Mouse (Mus musculus) liver, postnatal 0 days (tissue): ENCODE data around the gene Fgd3. TPM values are rescaled to one million over a fixed set of nuclear protein-coding genes. Genes with fewer than 3 reads are reported as not detected.

ENCODE experiments used
- ATAC-seq: fragments of 200-750 bp; cut with Nextera tagmentation; 2 replicates; pipeline ENCODE4 v1.8.0; 2017; ENCODE audit warnings: mild to moderate bottlenecking, moderate library complexity
- DNase-seq: peaks from one replicate; pipeline ENCODE4 v3.0.0-alpha.2; 2016
- H3K27ac ChIP-seq: fragments of 300-500 bp; sonication (generic); 2 replicates; pipeline ENCODE4 v1.5.1; 2014; ENCODE audit warnings: antibody characterized with exemption, moderate library complexity, mild to moderate bottlenecking, low read depth
- H3K27me3 ChIP-seq: fragments of 300-500 bp; sonication (generic); 2 replicates; pipeline ENCODE4 v1.6.1; 2014; ENCODE audit warnings: low read length, control low read depth, mixed read lengths; ENCODE audit not compliant: insufficient read depth
- H3K36me3 ChIP-seq: fragments of 300-500 bp; sonication (generic); replicated peaks from 2 replicates; pipeline ENCODE4 v1.6.1; 2014; ENCODE audit warnings: mild to moderate bottlenecking, control low read depth, low read length, moderate library complexity, mixed read lengths; ENCODE audit not compliant: insufficient read depth
- H3K4me1 ChIP-seq: fragments of 300-500 bp; sonication (generic); 2 replicates; pipeline ENCODE4 v1.6.1; 2014; ENCODE audit warnings: antibody characterized with exemption, mild to moderate bottlenecking, control low read depth; ENCODE audit not compliant: insufficient read depth
- H3K4me2 ChIP-seq: fragments of 300-500 bp; sonication (generic); 2 replicates; pipeline ENCODE4 v1.6.1; 2014; ENCODE audit warnings: low read depth, mild to moderate bottlenecking, low read length, moderate library complexity, mixed read lengths
- H3K4me3 ChIP-seq: fragments of 300-500 bp; sonication (generic); 2 replicates; pipeline ENCODE4 v1.5.1; 2014; ENCODE audit warnings: low read depth, low read length
- H3K9ac ChIP-seq: fragments of 300-500 bp; sonication (generic); replicated peaks from 2 replicates; pipeline ENCODE4 v1.6.1; 2014; ENCODE audit warnings: mild to moderate bottlenecking, moderate library complexity
- H3K9me3 ChIP-seq: fragments of 300-500 bp; sonication (generic); 2 replicates; pipeline ENCODE4 v1.6.1; 2016; ENCODE audit warnings: mild to moderate bottlenecking, control low read depth, low read length, mixed read lengths
- CTCF ChIP-seq: sonication (generic); IDR thresholded peaks from 2 replicates; pipeline ENCODE4 v1.5.1; 2016; ENCODE audit warnings: antibody characterized with exemption, low read depth
- EP300 ChIP-seq: IDR thresholded peaks from 2 replicates; pipeline ENCODE4 v1.6.1; 2016; ENCODE audit warnings: antibody characterized with exemption, low read depth, mild to moderate bottlenecking
- WGBS: fragments of 180-500 bp; shearing (Covaris S2); extraction: QIAGEN DNeasy Blood & Tissue Kit; methylation state at CpG from one replicate; pipeline ENCODE4 v1.1.7; 2014; ENCODE audit not compliant: insufficient replicate concordance; 5-methylcytosine and 5-hydroxymethylcytosine counted together
- polyA plus RNA-seq: library from polyadenylated mRNA; unstranded; fragments of >200 nt; fragmentation: Nextera tagmentation; extraction: Ambion mirVana; gene quantifications from 2 replicates; pipeline ENCODE4 v1.2.1, GENCODE M21; 2015

The Fgd3 gene
- polyA plus RNA-seq, 1 experiment from 2014 or later: 0.62 TPM

- ATAC-seq (no peak), DNase-seq (no peak)
- H3K27ac ChIP-seq: no peak overlapping the region
- H3K36me3 ChIP-seq: no peaks in the 10 kb centered on the region
- no peak for TF ChIP-seq CTCF
- no peak for TF ChIP-seq EP300
- H3K4me3 ChIP-seq: no peak overlapping the region
- peaks cover 6% of the 10 kb centered on the region; the same call in 1 of the 2 replicates for H3K4me1 ChIP-seq
- no peaks in the 10 kb centered on the region for H3K9me3 ChIP-seq
- no peak overlapping the region for H3K9ac ChIP-seq
- no peak overlapping the region for H3K4me2 ChIP-seq
- WGBS: 81% methylated on average over 12 of the region's 12 CpGs
- H3K27me3 ChIP-seq: no peaks in the 10 kb centered on the region
These were observed 15.2 kb upstream of the Fgd3 start for GRCm38 (mm10) chr13:49335077-49335982.

GRCm38 (mm10) chr13:49333250-49333649 is 13.1 kb upstream of the Fgd3 start:
- DNase-seq (no peak), ATAC-seq (no peak)
- 65% methylated on average over 2 of the region's 2 CpGs for WGBS
- H3K9ac ChIP-seq: no peak overlapping the region
- no peaks in the 10 kb centered on the region for H3K9me3 ChIP-seq
- H3K4me3 ChIP-seq: no peak overlapping the region
- H3K27me3 ChIP-seq: no peaks in the 10 kb centered on the region
- TF ChIP-seq EP300 (no peak), CTCF (no peak)
- no peaks in the 10 kb centered on the region for H3K4me1 ChIP-seq
- H3K4me2 ChIP-seq: no peak overlapping the region
- no peaks in the 10 kb centered on the region for H3K36me3 ChIP-seq
- H3K27ac ChIP-seq: no peak overlapping the region

GRCm38 (mm10) chr13:49328101-49328500 is 8.0 kb upstream of the Fgd3 start:
- Histone ChIP-seq H3K27ac (no peak overlapping the region), H3K36me3 (no peaks in the 10 kb centered on the region), H3K4me3 (no peak overlapping the region), H3K4me1 (no peaks in the 10 kb centered on the region), H3K27me3 (no peaks in the 10 kb centered on the region), H3K9me3 (no peaks in the 10 kb centered on the region), H3K4me2 (no peak overlapping the region), H3K9ac (no peak overlapping the region)
- no peak for TF ChIP-seq CTCF
- 70% methylated on average over 4 of the region's 4 CpGs for WGBS
- ATAC-seq (no peak), DNase-seq (no peak)

GRCm38 (mm10) chr13:49326246-49327206 is 6.4 kb upstream of the Fgd3 start:
- DNase-seq (peak; percentile 55), ATAC-seq (peak; percentile 41; the same call in 1 of the 2 replicates)
- Histone ChIP-seq H3K9me3 (no peaks in the 10 kb centered on the region), H3K4me1 (0 out of 2 replicates have a peak, but pooled peaks cover 4% of the 10 kb centered on the region), H3K4me3 (no peak overlapping the region), H3K27ac (no peak overlapping the region), H3K27me3 (no peaks in the 10 kb centered on the region), H3K36me3 (no peaks in the 10 kb centered on the region), H3K4me2 (no peak overlapping the region), H3K9ac (no peak overlapping the region)
- WGBS: 40% methylated on average over 6 of the region's 6 CpGs
- TF ChIP-seq EP300 (no peak), CTCF (peak; percentile 78)

GRCm38 (mm10) chr13:49324871-49325270 is 4.8 kb upstream of the Fgd3 start:
- H3K9me3 ChIP-seq: no peaks in the 10 kb centered on the region
- H3K9ac ChIP-seq: no peak overlapping the region
- H3K4me2 ChIP-seq: no peak overlapping the region
- no peak for DNase-seq
- 0 out of 2 replicates have a peak, but pooled peaks cover 4% of the 10 kb centered on the region for H3K4me1 ChIP-seq
- WGBS: 84% methylated on average over 5 of the region's 5 CpGs
- ATAC-seq: no peak
- TF ChIP-seq EP300 (no peak), CTCF (no peak)
- H3K36me3 ChIP-seq: no peaks in the 10 kb centered on the region
- H3K27me3 ChIP-seq: no peaks in the 10 kb centered on the region
- H3K27ac ChIP-seq: no peak overlapping the region
- H3K4me3 ChIP-seq: no peak overlapping the region

- Histone ChIP-seq H3K9me3 (no peaks in the 10 kb centered on the region), H3K36me3 (no peaks in the 10 kb centered on the region), H3K4me2 (no peak overlapping the region), H3K4me1 (0 out of 2 replicates have a peak, but pooled peaks cover 4% of the 10 kb centered on the region), H3K27ac (no peak overlapping the region), H3K27me3 (no peaks in the 10 kb centered on the region), H3K4me3 (no peak overlapping the region), H3K9ac (no peak overlapping the region)
- 72% methylated on average over 5 of the region's 5 CpGs for WGBS
- ATAC-seq (no peak), DNase-seq (no peak)
- TF ChIP-seq CTCF (no peak), EP300 (no peak)
These were observed 2.6 kb upstream of the Fgd3 start for GRCm38 (mm10) chr13:49322739-49323138.
